Mouse (Mus musculus): ENCODE results near the gene Kcng4. TPM values are rescaled to one million over a fixed set of nuclear protein-coding genes. Genes with fewer than 3 reads are reported as not detected.

The Kcng4 gene
- polyA plus RNA-seq, 1 experiment from 2014 or later, result 0.15 TPM

GRCm38 (mm10) chr8:119620848-119621465 is 14.5 kb downstream of the Kcng4 start:
- no peak overlapping the region for H3K9ac ChIP-seq (replicated peaks; ENCODE audit: low read length)
- no peaks in the 10 kb centered on the region for H3K9me3 ChIP-seq (ENCODE audit: low read length)
- WGBS, result 84% methylated on average over 14 of the region's 14 CpGs

GRCm38 (mm10) chr8:119620116-119620840 is 15.2 kb downstream of the Kcng4 start:
- no peak overlapping the region for H3K27ac ChIP-seq (ENCODE audit: low read length)
- 73% methylated on average over 6 of the region's 6 CpGs for WGBS
- no peaks in the 10 kb centered on the region for H3K9me3 ChIP-seq (ENCODE audit: low read length)
- H3K4me2 ChIP-seq (replicated peaks; ENCODE audit: low read depth, low read length), result no peak overlapping the region
- no peak overlapping the region for H3K4me3 ChIP-seq (ENCODE audit: low read length)
- H3K9ac ChIP-seq (replicated peaks; ENCODE audit: low read length), result no peak overlapping the region
- no peaks in the 10 kb centered on the region for H3K36me3 ChIP-seq (ENCODE audit: insufficient read depth, low read length)
- no peaks in the 10 kb centered on the region for H3K27me3 ChIP-seq (ENCODE audit: insufficient read depth, low read length)
- no peaks in the 10 kb centered on the region for H3K4me1 ChIP-seq (ENCODE audit: insufficient read depth, low read length)
- no peak for ATAC-seq (ENCODE audit: low FRiP score, low TSS enrichment)

More at GRCm38 (mm10) chr8:119620848-119621465, 14.5 kb downstream of the Kcng4 start:
- Histone ChIP-seq H3K36me3 (ENCODE audit: insufficient read depth, low read length) (no peaks in the 10 kb centered on the region), H3K27me3 (ENCODE audit: insufficient read depth, low read length) (no peaks in the 10 kb centered on the region), H3K4me3 (ENCODE audit: low read length) (no peak overlapping the region), H3K27ac (ENCODE audit: low read length) (no peak overlapping the region), H3K4me2 (replicated peaks; ENCODE audit: low read depth, low read length) (no peak overlapping the region), H3K4me1 (ENCODE audit: insufficient read depth, low read length) (no peaks in the 10 kb centered on the region)
- ATAC-seq (ENCODE audit: low FRiP score, low TSS enrichment), result no peak

- ATAC-seq (ENCODE audit: low FRiP score, low TSS enrichment), result no peak
- no peak overlapping the region for H3K4me2 ChIP-seq (replicated peaks; ENCODE audit: low read depth, low read length)
- H3K9me3 ChIP-seq (ENCODE audit: low read length), result no peaks in the 10 kb centered on the region
- 69% methylated on average over 5 of the region's 5 CpGs for WGBS
- no peaks in the 10 kb centered on the region for H3K27me3 ChIP-seq (ENCODE audit: insufficient read depth, low read length)
- H3K4me3 ChIP-seq (ENCODE audit: low read length), result no peak overlapping the region
- H3K27ac ChIP-seq (ENCODE audit: low read length), result no peak overlapping the region
- no peak overlapping the region for H3K9ac ChIP-seq (replicated peaks; ENCODE audit: low read length)
- no peaks in the 10 kb centered on the region for H3K4me1 ChIP-seq (ENCODE audit: insufficient read depth, low read length)
- H3K36me3 ChIP-seq (ENCODE audit: insufficient read depth, low read length), result no peaks in the 10 kb centered on the region
Measured at GRCm38 (mm10) chr8:119618887-119619286, 16.6 kb downstream of the Kcng4 start.

- no peak for ATAC-seq (ENCODE audit: low FRiP score, low TSS enrichment)
- Histone ChIP-seq H3K36me3 (ENCODE audit: insufficient read depth, low read length) (no peaks in the 10 kb centered on the region), H3K4me3 (ENCODE audit: low read length) (no peak overlapping the region), H3K9me3 (ENCODE audit: low read length) (no peaks in the 10 kb centered on the region), H3K4me1 (ENCODE audit: insufficient read depth, low read length) (no peaks in the 10 kb centered on the region), H3K4me2 (replicated peaks; ENCODE audit: low read depth, low read length) (no peak overlapping the region), H3K27me3 (ENCODE audit: insufficient read depth, low read length) (no peaks in the 10 kb centered on the region), H3K27ac (ENCODE audit: low read length) (no peak overlapping the region), H3K9ac (replicated peaks; ENCODE audit: low read length) (no peak overlapping the region)
- 85% methylated on average over 5 of the region's 5 CpGs for WGBS
Measured at GRCm38 (mm10) chr8:119617586-119617985, 17.9 kb downstream of the Kcng4 start.

- no peak overlapping the region for H3K4me3 ChIP-seq (ENCODE audit: low read length)
- 89% methylated on average over 4 of the region's 4 CpGs for WGBS
- no peak overlapping the region for H3K9ac ChIP-seq (replicated peaks; ENCODE audit: low read length)
Measured at GRCm38 (mm10) chr8:119616811-119617210, 18.7 kb downstream of the Kcng4 start.

GRCm38 (mm10) chr8:119616358-119616757 is 19.1 kb downstream of the Kcng4 start:
- 73% methylated on average over 7 of the region's 7 CpGs for WGBS
- Histone ChIP-seq H3K36me3 (ENCODE audit: insufficient read depth, low read length) (no peaks in the 10 kb centered on the region), H3K4me3 (ENCODE audit: low read length) (no peak overlapping the region), H3K9ac (replicated peaks; ENCODE audit: low read length) (no peak overlapping the region), H3K27ac (ENCODE audit: low read length) (no peak overlapping the region), H3K27me3 (ENCODE audit: insufficient read depth, low read length) (no peaks in the 10 kb centered on the region), H3K9me3 (ENCODE audit: low read length) (no peaks in the 10 kb centered on the region), H3K4me2 (replicated peaks; ENCODE audit: low read depth, low read length) (no peak overlapping the region), H3K4me1 (ENCODE audit: insufficient read depth, low read length) (no peaks in the 10 kb centered on the region)
- ATAC-seq (ENCODE audit: low FRiP score, low TSS enrichment), result no peak

More at GRCm38 (mm10) chr8:119616811-119617210, 18.7 kb downstream of the Kcng4 start:
- Histone ChIP-seq H3K9me3 (ENCODE audit: low read length) (no peaks in the 10 kb centered on the region), H3K27ac (ENCODE audit: low read length) (no peak overlapping the region), H3K36me3 (ENCODE audit: insufficient read depth, low read length) (no peaks in the 10 kb centered on the region), H3K4me1 (ENCODE audit: insufficient read depth, low read length) (no peaks in the 10 kb centered on the region), H3K4me2 (replicated peaks; ENCODE audit: low read depth, low read length) (no peak overlapping the region), H3K27me3 (ENCODE audit: insufficient read depth, low read length) (no peaks in the 10 kb centered on the region)
- no peak for ATAC-seq (ENCODE audit: low FRiP score, low TSS enrichment)

GRCm38 (mm10) chr8:119615096-119615495 is 20.4 kb downstream of the Kcng4 start:
- no peak overlapping the region for H3K27ac ChIP-seq (ENCODE audit: low read length)
- no peaks in the 10 kb centered on the region for H3K9me3 ChIP-seq (ENCODE audit: low read length)
- H3K4me3 ChIP-seq (ENCODE audit: low read length), result no peak overlapping the region
- 0 out of 2 replicates have a peak, but pooled peaks have one; percentile 21 for ATAC-seq (ENCODE audit: low FRiP score, low TSS enrichment)
- H3K4me1 ChIP-seq (ENCODE audit: insufficient read depth, low read length), result no peaks in the 10 kb centered on the region
- H3K4me2 ChIP-seq (replicated peaks; ENCODE audit: low read depth, low read length), result no peak overlapping the region
- H3K9ac ChIP-seq (replicated peaks; ENCODE audit: low read length), result no peak overlapping the region
- 79% methylated on average over 14 of the region's 14 CpGs for WGBS
- H3K27me3 ChIP-seq (ENCODE audit: insufficient read depth, low read length), result no peaks in the 10 kb centered on the region
- H3K36me3 ChIP-seq (ENCODE audit: insufficient read depth, low read length), result no peaks in the 10 kb centered on the region

- H3K4me2 ChIP-seq (replicated peaks; ENCODE audit: low read depth, low read length), result no peak within 1 kb of the TSS
- H3K27ac ChIP-seq (ENCODE audit: low read length), result no peak within 1 kb of the TSS
- no peaks in the 10 kb centered on the region for H3K27me3 ChIP-seq (ENCODE audit: insufficient read depth, low read length)
- peaks cover 8% of the 10 kb centered on the region for H3K9me3 ChIP-seq (ENCODE audit: low read length)
- no peaks in the 10 kb centered on the region for H3K36me3 ChIP-seq (ENCODE audit: insufficient read depth, low read length)
- H3K4me1 ChIP-seq (ENCODE audit: insufficient read depth, low read length), result no peaks in the 10 kb centered on the region
- no peak within 1 kb of the TSS for H3K9ac ChIP-seq (replicated peaks; ENCODE audit: low read length)
- no peak for ATAC-seq (ENCODE audit: low FRiP score, low TSS enrichment)
- WGBS, result 84% methylated on average over 26 of the region's 26 CpGs
- H3K4me3 ChIP-seq (ENCODE audit: low read length), result no peak within 1 kb of the TSS
Measured at GRCm38 (mm10) chr8:119612471-119612870, 23.0 kb downstream of the Kcng4 start, which contains the start of gene Adad2. Adad2 (plus strand) TSS chr8:119612747.

- Histone ChIP-seq H3K27ac (ENCODE audit: low read length) (no peak overlapping the region), H3K9me3 (ENCODE audit: low read length) (peaks cover 8% of the 10 kb centered on the region), H3K36me3 (ENCODE audit: insufficient read depth, low read length) (peaks cover 16% of the 10 kb centered on the region), H3K4me2 (replicated peaks; ENCODE audit: low read depth, low read length) (no peak overlapping the region), H3K4me1 (ENCODE audit: insufficient read depth, low read length) (peaks cover 9% of the 10 kb centered on the region), H3K27me3 (ENCODE audit: insufficient read depth, low read length) (no peaks in the 10 kb centered on the region), H3K9ac (replicated peaks; ENCODE audit: low read length) (no peak overlapping the region), H3K4me3 (ENCODE audit: low read length) (no peak overlapping the region)
- no peak for ATAC-seq (ENCODE audit: low FRiP score, low TSS enrichment)
- 88% methylated on average over 2 of the region's 2 CpGs for WGBS
Measured at GRCm38 (mm10) chr8:119606224-119606623, 29.3 kb downstream of the Kcng4 start.

GRCm38 (mm10) chr8:119604996-119605395 is 30.5 kb downstream of the Kcng4 start, which contains the start of gene Taf1c:
Taf1c (minus strand) TSS chr8:119605222.
- under 1% methylated on average over 23 of the region's 23 CpGs for WGBS
- Histone ChIP-seq H3K36me3 (ENCODE audit: insufficient read depth, low read length) (peaks cover 27% of the 10 kb centered on the region), H3K9me3 (ENCODE audit: low read length) (peaks cover 8% of the 10 kb centered on the region), H3K27me3 (ENCODE audit: insufficient read depth, low read length) (no peaks in the 10 kb centered on the region), H3K27ac (ENCODE audit: low read length) (0 out of 2 replicates have a peak within 1 kb of the TSS, but pooled peaks have one; percentile 31), H3K4me1 (ENCODE audit: insufficient read depth, low read length) (peaks cover 9% of the 10 kb centered on the region), H3K4me2 (replicated peaks; ENCODE audit: low read depth, low read length) (peak within 1 kb of the TSS; percentile 88), H3K4me3 (ENCODE audit: low read length) (peak within 1 kb of the TSS; percentile 74), H3K9ac (replicated peaks; ENCODE audit: low read length) (peak within 1 kb of the TSS; percentile 83)
- ATAC-seq (ENCODE audit: low FRiP score, low TSS enrichment), result peak; percentile 86

Measured in kidney, embryonic 16.5 days (tissue).